Mouse (Mus musculus): Measurements from ENCODE around the gene Tppp3. TPM values are rescaled to one million over a fixed set of nuclear protein-coding genes. Genes with fewer than 3 reads are reported as not detected.

Gene Tppp3
- polyA plus RNA-seq, 1 experiment from 2014 or later: 42.3 TPM

- Histone ChIP-seq H3K4me2 (no peak overlapping the region), H3K36me3 (ENCODE audit: insufficient read depth) (no peaks in the 10 kb centered on the region), H3K27ac (ENCODE audit: low read depth) (no peak overlapping the region; the same call in 1 of the 2 replicates), H3K9ac (no peak overlapping the region), H3K4me1 (ENCODE audit: insufficient read depth) (peaks cover 7% of the 10 kb centered on the region; the same call in 1 of the 2 replicates), H3K4me3 (ENCODE audit: low read depth, low read length) (no peak overlapping the region), H3K9me3 (ENCODE audit: low read depth, low read length) (no peaks in the 10 kb centered on the region), H3K27me3 (ENCODE audit: insufficient read depth, low read length) (no peaks in the 10 kb centered on the region)
- TF ChIP-seq CTCF (IDR thresholded peaks at IDR 0.05; ENCODE audit: low read depth): no peak
- WGBS: 71% methylated on average over 5 of the region's 5 CpGs
- no peak for DNase-seq
- ATAC-seq (ENCODE audit: insufficient read depth): no peak
Measured at GRCm38 (mm10) chr8:105436218-105436617, 35.1 kb downstream of the Tppp3 start.

GRCm38 (mm10) chr8:105434136-105434535 is 37.2 kb downstream of the Tppp3 start:
- ATAC-seq (ENCODE audit: insufficient read depth): no peak
- Histone ChIP-seq H3K9me3 (ENCODE audit: low read depth, low read length) (no peaks in the 10 kb centered on the region), H3K4me2 (no peak overlapping the region)

GRCm38 (mm10) chr8:105433511-105433910 is 37.8 kb downstream of the Tppp3 start:
- DNase-seq: no peak
- no peak for TF ChIP-seq CTCF (IDR thresholded peaks at IDR 0.05; ENCODE audit: low read depth)
- 48% methylated on average over 5 of the region's 5 CpGs for WGBS
- H3K9ac ChIP-seq: no peak overlapping the region
- no peaks in the 10 kb centered on the region for H3K36me3 ChIP-seq (ENCODE audit: insufficient read depth)
- H3K27ac ChIP-seq (ENCODE audit: low read depth): no peak overlapping the region
- H3K4me1 ChIP-seq (ENCODE audit: insufficient read depth): peaks cover 7% of the 10 kb centered on the region; the same call in 1 of the 2 replicates
- no peak overlapping the region for H3K4me2 ChIP-seq
- H3K27me3 ChIP-seq (ENCODE audit: insufficient read depth, low read length): no peaks in the 10 kb centered on the region
- H3K9me3 ChIP-seq (ENCODE audit: low read depth, low read length): no peaks in the 10 kb centered on the region
- no peak for ATAC-seq (ENCODE audit: insufficient read depth)
- H3K4me3 ChIP-seq (ENCODE audit: low read depth, low read length): no peak overlapping the region

More at GRCm38 (mm10) chr8:105434136-105434535, 37.2 kb downstream of the Tppp3 start:
- Histone ChIP-seq H3K9ac (no peak overlapping the region), H3K4me1 (ENCODE audit: insufficient read depth) (peaks cover 7% of the 10 kb centered on the region; the same call in 1 of the 2 replicates), H3K4me3 (ENCODE audit: low read depth, low read length) (no peak overlapping the region), H3K27ac (ENCODE audit: low read depth) (no peak overlapping the region), H3K27me3 (ENCODE audit: insufficient read depth, low read length) (no peaks in the 10 kb centered on the region), H3K36me3 (ENCODE audit: insufficient read depth) (no peaks in the 10 kb centered on the region)
- no peak for TF ChIP-seq CTCF (IDR thresholded peaks at IDR 0.05; ENCODE audit: low read depth)
- WGBS: 60% methylated on average over 5 of the region's 5 CpGs
- no peak for DNase-seq

- peaks cover 7% of the 10 kb centered on the region; the same call in 1 of the 2 replicates for H3K4me1 ChIP-seq (ENCODE audit: insufficient read depth)
- H3K27me3 ChIP-seq (ENCODE audit: insufficient read depth, low read length): no peaks in the 10 kb centered on the region
- H3K9me3 ChIP-seq (ENCODE audit: low read depth, low read length): no peaks in the 10 kb centered on the region
- H3K9ac ChIP-seq: no peak overlapping the region
- no peak overlapping the region for H3K4me2 ChIP-seq
- H3K4me3 ChIP-seq (ENCODE audit: low read depth, low read length): no peak overlapping the region
- TF ChIP-seq CTCF (IDR thresholded peaks at IDR 0.05; ENCODE audit: low read depth): no peak
- ATAC-seq (ENCODE audit: insufficient read depth): no peak
- no peak overlapping the region for H3K27ac ChIP-seq (ENCODE audit: low read depth)
- 56% methylated on average over 6 of the region's 6 CpGs for WGBS
- no peaks in the 10 kb centered on the region for H3K36me3 ChIP-seq (ENCODE audit: insufficient read depth)
- DNase-seq: no peak
Measured at GRCm38 (mm10) chr8:105433021-105433420, 38.3 kb downstream of the Tppp3 start.

- H3K9ac ChIP-seq: no peak overlapping the region
- no peak for DNase-seq
- no peaks in the 10 kb centered on the region for H3K9me3 ChIP-seq (ENCODE audit: low read depth, low read length)
- H3K27ac ChIP-seq (ENCODE audit: low read depth): no peak overlapping the region
- no peak for ATAC-seq (ENCODE audit: insufficient read depth)
- no peak overlapping the region for H3K4me3 ChIP-seq (ENCODE audit: low read depth, low read length)
- no peaks in the 10 kb centered on the region for H3K27me3 ChIP-seq (ENCODE audit: insufficient read depth, low read length)
- TF ChIP-seq CTCF (IDR thresholded peaks at IDR 0.05; ENCODE audit: low read depth): no peak
- H3K4me2 ChIP-seq: no peak overlapping the region
- peaks cover 8% of the 10 kb centered on the region for H3K4me1 ChIP-seq (ENCODE audit: insufficient read depth)
- WGBS: 68% methylated on average over 7 of the region's 7 CpGs
- no peaks in the 10 kb centered on the region for H3K36me3 ChIP-seq (ENCODE audit: insufficient read depth)
Measured at GRCm38 (mm10) chr8:105431743-105432515, 39.4 kb downstream of the Tppp3 start.

- TF ChIP-seq CTCF (IDR thresholded peaks at IDR 0.05; ENCODE audit: low read depth): no peak
- H3K9ac ChIP-seq: no peak overlapping the region
- no peak overlapping the region for H3K4me2 ChIP-seq
- WGBS: 47% methylated on average over 6 of the region's 6 CpGs
- H3K27me3 ChIP-seq (ENCODE audit: insufficient read depth, low read length): no peaks in the 10 kb centered on the region
- peaks cover 3% of the 10 kb centered on the region; the same call in 1 of the 2 replicates for H3K4me1 ChIP-seq (ENCODE audit: insufficient read depth)
- H3K36me3 ChIP-seq (ENCODE audit: insufficient read depth): no peaks in the 10 kb centered on the region
- H3K9me3 ChIP-seq (ENCODE audit: low read depth, low read length): no peaks in the 10 kb centered on the region
- DNase-seq: no peak
- H3K27ac ChIP-seq (ENCODE audit: low read depth): no peak overlapping the region
- H3K4me3 ChIP-seq (ENCODE audit: low read depth, low read length): no peak overlapping the region
- no peak for ATAC-seq (ENCODE audit: insufficient read depth)
Measured at GRCm38 (mm10) chr8:105426878-105427277, 44.4 kb downstream of the Tppp3 start.

GRCm38 (mm10) chr8:105422006-105422405 is 49.3 kb downstream of the Tppp3 start:
- no peak for TF ChIP-seq CTCF (IDR thresholded peaks at IDR 0.05; ENCODE audit: low read depth)
- H3K27ac ChIP-seq (ENCODE audit: low read depth): no peak overlapping the region
- peaks cover 2% of the 10 kb centered on the region; the same call in 1 of the 2 replicates for H3K4me1 ChIP-seq (ENCODE audit: insufficient read depth)
- no peak overlapping the region for H3K4me2 ChIP-seq
- H3K36me3 ChIP-seq (ENCODE audit: insufficient read depth): no peaks in the 10 kb centered on the region
- H3K9ac ChIP-seq: no peak overlapping the region
- 71% methylated on average over 1 of the region's 1 CpGs for WGBS
- DNase-seq: no peak
- H3K4me3 ChIP-seq (ENCODE audit: low read depth, low read length): no peak overlapping the region
- H3K27me3 ChIP-seq (ENCODE audit: insufficient read depth, low read length): no peaks in the 10 kb centered on the region
- no peaks in the 10 kb centered on the region for H3K9me3 ChIP-seq (ENCODE audit: low read depth, low read length)
- ATAC-seq (ENCODE audit: insufficient read depth): no peak

All from lung, embryonic 14.5 days (tissue).